Mouse (Mus musculus) testis, adult 2 months (tissue): ENCODE measurements around the gene Apba1. TPM values are rescaled to one million over a fixed set of nuclear protein-coding genes. Genes with fewer than 3 reads are reported as not detected.

Experiments
- H3K27ac ChIP-seq: fragments of 200-500 bp; 2 replicates; pipeline ENCODE4 v1.5.1; 2012; ENCODE audit warnings: low read depth, low read length; ENCODE audit not compliant: control insufficient read depth, insufficient read depth
- H3K27me3 ChIP-seq: fragments of 200-500 bp; 2 replicates; pipeline ENCODE4 v1.6.1; 2012; ENCODE audit warnings: mild to moderate bottlenecking, low read length, moderate library complexity; ENCODE audit not compliant: control insufficient read depth, insufficient read depth
- H3K36me3 ChIP-seq: fragments of 200-500 bp; 2 replicates; pipeline ENCODE4 v1.6.1; 2012; ENCODE audit warnings: mild to moderate bottlenecking, low read length; ENCODE audit not compliant: control insufficient read depth, insufficient read depth
- H3K4me1 ChIP-seq: fragments of 200-500 bp; 2 replicates; pipeline ENCODE4 v1.6.1; 2012; ENCODE audit warnings: low read length; ENCODE audit not compliant: control insufficient read depth, insufficient read depth
- H3K4me3 ChIP-seq: fragments of 200-500 bp; 2 replicates; pipeline ENCODE4 v1.5.1; 2012; ENCODE audit warnings: low read depth, mild to moderate bottlenecking, low read length, moderate library complexity, mixed read lengths; ENCODE audit not compliant: control insufficient read depth
- CTCF ChIP-seq: fragments of 200-500 bp; IDR thresholded peaks from 2 replicates; pipeline ENCODE4 v1.5.1; 2012; ENCODE audit warnings: low read depth, mild to moderate bottlenecking, inconsistent platforms, low read length, moderate library complexity; ENCODE audit not compliant: control insufficient read depth, insufficient read depth, insufficient replicate concordance
- POLR2A ChIP-seq: fragments of 200-500 bp; IDR thresholded peaks from 2 replicates; pipeline ENCODE4 v1.6.1; 2012; ENCODE audit warnings: low read depth, mild to moderate bottlenecking, inconsistent platforms, low read length, moderate library complexity; ENCODE audit not compliant: control insufficient read depth
- polyA plus RNA-seq: library from polyadenylated mRNA; depleted of rRNA; stranded (reverse); fragments of >200 nt; gene quantifications from 2 replicates; pipeline ENCODE4 v1.2.3, GENCODE M21; 2012

Gene Apba1
- polyA plus RNA-seq, 1 experiment, result 24.1 TPM

DNA sequence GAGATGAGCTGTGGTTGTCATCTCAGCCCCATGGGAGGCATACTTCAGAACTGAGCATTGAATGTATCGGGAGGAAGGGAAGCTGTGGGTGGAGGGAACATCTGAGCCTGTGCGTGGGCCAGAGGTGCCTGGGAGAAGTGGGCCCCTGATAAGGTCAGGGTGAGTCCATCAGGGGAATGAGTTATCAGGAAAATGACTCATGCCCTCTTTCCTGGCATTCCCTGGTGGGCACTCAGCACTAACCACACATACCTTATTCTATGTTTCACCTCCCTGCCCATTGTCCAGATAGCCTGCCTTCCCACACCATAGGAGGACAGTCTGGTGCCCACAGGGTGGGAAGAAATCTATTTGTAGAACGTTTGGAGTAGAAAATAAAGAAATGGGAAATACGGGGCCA lies 151.7 kb downstream of the Apba1 start:
- TF ChIP-seq POLR2A (no peak), CTCF (no peak)
- H3K27me3 ChIP-seq, result no peaks in the 10 kb centered on the region
- no peak overlapping the region for H3K27ac ChIP-seq
- H3K4me3 ChIP-seq, result no peak overlapping the region
- no peaks in the 10 kb centered on the region for H3K4me1 ChIP-seq
- H3K36me3 ChIP-seq, result no peaks in the 10 kb centered on the region; the same call in 1 of the 2 replicates

DNA sequence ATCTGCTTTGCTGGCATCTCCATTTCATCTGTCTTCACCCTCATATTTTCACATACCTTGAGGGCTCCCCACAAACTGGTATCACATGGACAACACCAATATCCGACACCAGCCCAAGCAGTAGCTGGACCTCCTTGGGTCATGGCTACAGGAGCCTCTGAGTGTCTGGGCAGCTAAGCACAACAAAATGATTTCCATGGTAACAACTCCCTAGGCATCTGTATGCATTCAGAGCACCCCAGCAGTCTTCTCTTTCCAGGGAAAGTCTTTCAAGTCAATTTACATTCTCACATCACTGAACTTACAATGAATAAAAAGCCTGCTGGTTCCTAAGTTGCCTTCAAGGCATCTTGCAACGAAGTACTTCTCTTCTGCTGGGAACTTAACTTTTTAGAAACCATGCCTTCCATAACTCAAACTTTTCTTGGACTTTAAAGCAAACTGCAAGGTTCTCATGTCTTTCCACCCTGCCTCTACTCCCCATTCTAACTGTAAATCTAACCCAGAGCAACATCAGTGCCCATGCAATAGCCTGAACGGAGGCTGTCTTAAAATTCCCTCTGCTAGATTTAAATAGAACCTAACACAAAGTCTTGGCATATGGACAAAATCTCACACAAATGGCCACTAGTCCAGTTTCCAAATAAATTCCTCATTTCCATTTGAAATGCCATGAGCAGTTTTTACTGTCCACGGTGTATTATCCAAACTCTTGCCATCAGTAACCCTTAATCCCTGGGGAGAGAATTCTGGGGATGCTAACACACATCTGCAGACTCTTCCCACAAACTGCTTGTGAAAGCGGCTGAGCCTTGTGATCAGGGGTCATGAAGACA lies 160.9 kb downstream of the Apba1 start:
- Histone ChIP-seq H3K27me3 (no peaks in the 10 kb centered on the region), H3K27ac (no peak overlapping the region), H3K4me1 (no peaks in the 10 kb centered on the region), H3K4me3 (no peak overlapping the region), H3K36me3 (no peaks in the 10 kb centered on the region; the same call in none of the 2 replicates)
- no peak for TF ChIP-seq POLR2A
- no peak for TF ChIP-seq CTCF

DNA sequence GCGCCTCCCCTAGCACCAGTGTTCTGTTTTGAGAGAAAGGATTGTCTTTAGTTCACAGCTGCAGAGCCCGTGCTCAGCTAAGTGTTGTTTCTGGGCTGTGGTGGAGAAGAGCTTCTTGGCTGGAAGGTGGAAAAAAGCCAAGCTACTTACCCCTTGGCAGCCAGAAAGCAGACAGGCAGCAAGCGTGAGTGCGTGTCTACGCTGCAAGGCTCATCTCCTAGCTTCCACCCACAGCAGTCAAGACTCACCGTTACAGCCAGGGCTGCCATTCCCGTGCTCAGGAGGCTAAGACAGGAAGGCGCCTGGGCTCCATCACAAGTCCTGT lies 161.5 kb downstream of the Apba1 start:
- H3K4me1 ChIP-seq, result no peaks in the 10 kb centered on the region
- no peak overlapping the region for H3K27ac ChIP-seq

DNA sequence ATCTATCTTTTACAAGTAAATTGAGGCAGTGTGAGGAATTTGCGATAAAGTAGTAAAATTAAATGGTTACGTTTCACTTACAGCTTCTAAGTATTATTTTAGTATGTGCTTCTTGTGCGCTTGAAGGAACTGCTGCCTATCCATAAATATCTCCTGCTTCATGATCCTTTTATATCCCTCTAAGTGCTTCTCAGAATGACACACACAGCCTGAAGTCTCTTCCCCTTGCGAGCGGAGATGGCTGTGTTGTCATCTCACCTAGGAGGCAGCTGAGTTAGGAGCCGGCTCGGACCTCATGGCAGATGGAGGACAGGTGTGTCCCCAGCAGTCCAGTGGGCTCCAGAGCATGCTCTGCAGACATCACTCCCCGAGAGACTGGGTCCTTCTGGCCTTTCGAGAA lies 163.9 kb downstream of the Apba1 start:
- TF ChIP-seq CTCF, result no peak
- no peak for TF ChIP-seq POLR2A
- H3K4me3 ChIP-seq, result no peak overlapping the region
- no peaks in the 10 kb centered on the region for H3K27me3 ChIP-seq
- H3K36me3 ChIP-seq, result no peaks in the 10 kb centered on the region; the same call in none of the 2 replicates
- no peak overlapping the region for H3K27ac ChIP-seq
- H3K4me1 ChIP-seq, result no peaks in the 10 kb centered on the region

More for the DNA sequence above, 161.5 kb downstream of the Apba1 start:
- TF ChIP-seq CTCF (no peak), POLR2A (no peak)
- H3K4me3 ChIP-seq, result no peak overlapping the region
- H3K27me3 ChIP-seq, result no peaks in the 10 kb centered on the region
- H3K36me3 ChIP-seq, result no peaks in the 10 kb centered on the region; the same call in none of the 2 replicates

DNA sequence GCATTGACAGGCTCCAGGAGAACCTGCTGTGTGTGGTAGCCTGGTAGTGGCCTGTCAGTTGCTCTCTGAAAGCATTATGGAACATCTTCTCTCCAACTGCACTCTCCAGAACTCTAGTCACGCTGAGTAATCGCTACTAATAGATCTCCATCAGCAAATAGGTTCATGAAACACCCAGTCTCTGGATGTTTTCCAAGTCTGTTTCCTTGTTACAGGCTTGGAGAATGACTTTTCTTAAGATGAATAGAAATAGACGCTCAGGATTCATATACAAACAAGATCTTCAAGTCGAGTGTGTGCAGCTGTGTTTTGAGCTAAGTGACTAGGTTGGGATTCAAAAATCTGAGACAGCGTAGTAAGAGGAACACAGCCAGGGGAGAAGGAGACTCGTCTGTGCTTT lies 165.4 kb downstream of the Apba1 start:
- no peak overlapping the region for H3K27ac ChIP-seq
- no peak for TF ChIP-seq POLR2A

DNA sequence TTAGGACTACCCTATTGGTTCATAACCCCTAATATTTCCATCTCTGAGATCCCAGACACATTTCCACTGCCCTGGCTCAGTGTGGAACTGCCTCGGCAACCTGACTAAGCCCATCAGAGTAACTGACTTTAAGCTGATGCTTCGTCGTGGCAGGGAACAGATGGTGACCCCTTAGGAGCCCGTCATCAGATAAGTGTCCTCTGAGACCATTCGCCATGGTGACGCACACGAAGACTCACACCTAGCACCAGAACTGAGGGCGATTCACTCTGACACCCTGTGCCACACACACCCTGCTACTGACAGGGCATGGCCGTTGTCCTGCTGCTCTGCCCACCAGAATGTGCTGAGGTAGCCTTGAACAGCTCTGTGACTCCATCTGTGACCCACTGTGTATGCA lies 166.1 kb downstream of the Apba1 start:
- TF ChIP-seq CTCF, result no peak
- no peak for TF ChIP-seq POLR2A
- no peaks in the 10 kb centered on the region for H3K27me3 ChIP-seq
- H3K27ac ChIP-seq, result no peak overlapping the region
- no peaks in the 10 kb centered on the region for H3K4me1 ChIP-seq
- H3K4me3 ChIP-seq, result no peak overlapping the region
- H3K36me3 ChIP-seq, result no peaks in the 10 kb centered on the region; the same call in 1 of the 2 replicates

More for the DNA sequence above, 165.4 kb downstream of the Apba1 start:
- no peaks in the 10 kb centered on the region; the same call in none of the 2 replicates for H3K36me3 ChIP-seq
- H3K4me3 ChIP-seq, result no peak overlapping the region
- H3K27me3 ChIP-seq, result no peaks in the 10 kb centered on the region
- H3K4me1 ChIP-seq, result no peaks in the 10 kb centered on the region

DNA sequence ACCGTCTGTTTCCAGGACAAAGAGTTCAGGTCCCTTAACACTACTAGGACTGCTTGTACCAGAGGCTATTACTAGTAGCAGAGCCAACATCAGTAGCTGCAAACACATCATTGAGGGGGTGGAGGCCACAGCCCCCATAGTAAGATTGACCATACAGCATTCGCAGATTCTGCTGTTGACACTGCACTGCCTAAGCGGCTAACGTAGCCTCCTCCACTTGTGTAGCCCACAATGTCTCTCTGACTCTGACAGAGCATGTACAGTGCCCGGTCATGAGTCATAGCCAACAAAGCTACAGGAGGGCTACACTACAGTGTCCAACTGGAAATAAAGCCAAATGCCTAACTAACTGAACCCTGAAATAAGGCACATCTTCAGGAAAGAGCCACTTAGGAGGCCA lies 166.9 kb downstream of the Apba1 start:
- no peak overlapping the region for H3K27ac ChIP-seq
- TF ChIP-seq CTCF, result no peak
- no peak for TF ChIP-seq POLR2A
- no peaks in the 10 kb centered on the region for H3K27me3 ChIP-seq
- H3K4me1 ChIP-seq, result no peaks in the 10 kb centered on the region
- no peak overlapping the region for H3K4me3 ChIP-seq
- H3K36me3 ChIP-seq, result no peaks in the 10 kb centered on the region; the same call in 1 of the 2 replicates

DNA sequence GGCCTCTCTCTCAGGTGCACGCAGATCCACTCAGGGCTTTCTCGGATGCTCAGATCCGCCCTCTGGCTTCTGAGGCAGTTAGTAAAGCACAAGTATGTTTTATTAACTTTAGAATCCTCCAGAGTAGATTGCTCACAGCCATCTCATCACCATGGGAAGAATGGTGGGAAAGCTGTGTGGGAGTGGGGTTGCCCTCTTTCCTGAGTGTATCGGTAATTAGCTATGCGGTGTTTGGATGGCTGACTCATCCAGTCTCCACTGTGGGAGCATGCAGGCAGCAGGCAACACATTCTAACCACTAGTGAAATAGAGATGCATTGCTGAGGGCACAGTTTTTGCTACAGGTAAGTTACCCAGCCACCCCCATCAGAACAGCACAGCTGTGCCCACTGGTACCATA lies 172.1 kb downstream of the Apba1 start:
- Histone ChIP-seq H3K4me1 (no peaks in the 10 kb centered on the region), H3K27me3 (no peaks in the 10 kb centered on the region), H3K27ac (no peak overlapping the region), H3K4me3 (no peak overlapping the region), H3K36me3 (no peaks in the 10 kb centered on the region; the same call in none of the 2 replicates)
- no peak for TF ChIP-seq CTCF
- no peak for TF ChIP-seq POLR2A
